Mouse (Mus musculus) lung, embryonic 15.5 days (tissue): ENCODE results near the gene Atp10a. TPM values are rescaled to one million over a fixed set of nuclear protein-coding genes. Genes with fewer than 3 reads are reported as not detected.

ENCODE experiments used
- ATAC-seq: fragments of 200-750 bp; cut with Nextera tagmentation; 2 replicates; pipeline ENCODE4 v1.8.0; 2017; ENCODE audit warnings: moderate number of reproducible peaks, borderline replicate concordance; ENCODE audit not compliant: low FRiP score, low TSS enrichment; ENCODE audit errors: extremely low read depth
- H3K27ac ChIP-seq: fragments of 300-500 bp; sonication (generic); 2 replicates; pipeline ENCODE4 v1.5.1; 2015; ENCODE audit warnings: moderate library complexity, mild to moderate bottlenecking, inconsistent platforms
- H3K27me3 ChIP-seq: fragments of 300-500 bp; sonication (generic); 2 replicates; pipeline ENCODE4 v1.6.1; 2015; ENCODE audit warnings: inconsistent platforms
- H3K36me3 ChIP-seq: fragments of 300-500 bp; sonication (generic); 2 replicates; pipeline ENCODE4 v1.6.1; 2015; ENCODE audit warnings: inconsistent platforms
- H3K4me1 ChIP-seq: fragments of 300-500 bp; sonication (generic); 2 replicates; pipeline ENCODE4 v1.6.1; 2015; ENCODE audit warnings: inconsistent platforms
- H3K4me2 ChIP-seq: fragments of 300-500 bp; sonication (generic); 2 replicates; pipeline ENCODE4 v1.6.1; 2015; ENCODE audit warnings: inconsistent platforms, mild to moderate bottlenecking, moderate library complexity
- H3K4me3 ChIP-seq: fragments of 300-500 bp; sonication (generic); 2 replicates; pipeline ENCODE4 v1.5.1; 2015; ENCODE audit warnings: mild to moderate bottlenecking, inconsistent platforms
- H3K9ac ChIP-seq: fragments of 300-500 bp; sonication (generic); 2 replicates; pipeline ENCODE4 v1.6.1; 2015; ENCODE audit warnings: inconsistent platforms
- H3K9me3 ChIP-seq: fragments of 300-500 bp; sonication (generic); 2 replicates; pipeline ENCODE4 v1.6.1; 2016; ENCODE audit warnings: inconsistent platforms
- whole genome bisulfite sequencing: fragments of 180-500 bp; shearing (Covaris S2); methylation state at CpG from one replicate; pipeline ENCODE4 v1.1.7; 2015; 5-methylcytosine and 5-hydroxymethylcytosine counted together
- polyA plus RNA-seq: library from polyadenylated mRNA; unstranded; fragments of >200 nt; fragmentation: Nextera tagmentation; extraction: Ambion mirVana; gene quantifications from 2 replicates; pipeline ENCODE4 v1.2.1, GENCODE M21; 2015

The Atp10a gene
- polyA plus RNA-seq, 1 experiment from 2014 or later: 4.2 TPM

- 45% methylated on average over 6 of the region's 6 CpGs for WGBS
- no peak overlapping the region for H3K27ac ChIP-seq
These were observed 111.3 kb downstream of the Atp10a start for GRCm38 (mm10) chr7:58767257-58767656.

GRCm38 (mm10) chr7:58768253-58768652, 112.3 kb downstream of the Atp10a start:
- no peak overlapping the region for H3K4me3 ChIP-seq
- WGBS: 78% methylated on average over 2 of the region's 2 CpGs
- no peaks in the 10 kb centered on the region for H3K4me1 ChIP-seq
- H3K9me3 ChIP-seq: no peaks in the 10 kb centered on the region
- no peak for ATAC-seq
- no peak overlapping the region for H3K4me2 ChIP-seq
- no peak overlapping the region for H3K9ac ChIP-seq
- no peaks in the 10 kb centered on the region for H3K36me3 ChIP-seq
- H3K27ac ChIP-seq: no peak overlapping the region
- H3K27me3 ChIP-seq: no peaks in the 10 kb centered on the region

More at GRCm38 (mm10) chr7:58767257-58767656, 111.3 kb downstream of the Atp10a start:
- Histone ChIP-seq H3K9ac (no peak overlapping the region), H3K36me3 (no peaks in the 10 kb centered on the region), H3K4me1 (no peaks in the 10 kb centered on the region), H3K9me3 (no peaks in the 10 kb centered on the region), H3K4me2 (no peak overlapping the region), H3K27me3 (no peaks in the 10 kb centered on the region), H3K4me3 (no peak overlapping the region)
- ATAC-seq: no peak

DNA sequence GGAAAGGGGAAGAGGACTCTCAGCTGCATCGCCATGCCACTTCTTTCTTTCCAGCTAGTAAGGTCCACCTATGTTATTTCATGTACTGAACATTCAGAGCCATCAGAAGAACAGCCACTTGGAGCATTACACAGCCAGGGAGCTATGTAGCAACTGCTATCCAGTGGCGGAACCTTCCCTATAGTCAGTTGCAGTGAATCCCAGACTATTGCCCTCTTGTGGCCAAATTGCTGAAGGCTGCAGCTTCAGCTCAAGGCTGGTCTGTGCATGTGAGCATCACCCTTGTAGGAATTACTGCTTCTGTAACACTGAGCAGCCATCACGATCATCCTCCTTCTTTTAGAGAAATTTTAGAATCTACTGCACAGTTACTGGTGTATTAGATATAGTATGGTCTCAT, 114.3 kb downstream of the Atp10a start:
- H3K36me3 ChIP-seq: no peaks in the 10 kb centered on the region
- WGBS: 69% methylated on average over 3 of the region's 3 CpGs

DNA sequence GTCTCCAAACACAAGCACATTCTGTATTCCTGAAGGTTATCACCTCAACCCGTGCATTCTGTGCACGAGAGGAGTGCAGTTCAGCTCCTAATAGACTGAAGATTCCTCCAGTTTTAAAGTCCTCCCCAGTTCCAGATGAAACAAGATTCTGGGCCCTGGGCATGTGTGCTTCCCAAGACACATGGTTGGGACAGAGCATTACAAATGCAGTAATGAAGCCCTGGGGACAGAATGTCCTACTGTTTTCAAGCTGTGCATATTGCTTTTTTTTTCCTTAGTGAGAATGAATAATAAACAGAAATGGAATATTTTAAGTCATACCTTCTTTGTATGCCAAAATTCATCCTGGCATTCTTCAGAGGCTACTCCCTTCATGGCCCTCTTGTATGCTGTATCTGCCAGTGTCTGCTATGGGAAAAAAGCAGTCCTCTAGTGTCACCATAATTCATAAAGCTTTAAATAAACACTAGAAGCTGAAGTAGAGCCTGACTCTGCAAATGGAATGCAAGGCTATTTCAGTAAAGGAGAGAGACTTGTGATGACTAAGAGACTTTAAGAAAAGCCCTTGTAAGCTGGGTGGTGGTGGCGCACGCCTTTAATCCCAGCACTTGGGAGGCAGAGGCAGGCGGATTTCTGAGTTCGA, 116.2 kb downstream of the Atp10a start:
- Histone ChIP-seq H3K27ac (0 out of 2 replicates have a peak overlapping the region, but pooled peaks have one; percentile 2), H3K4me2 (no peak overlapping the region), H3K36me3 (no peaks in the 10 kb centered on the region), H3K27me3 (no peaks in the 10 kb centered on the region), H3K4me1 (no peaks in the 10 kb centered on the region), H3K4me3 (no peak overlapping the region), H3K9ac (no peak overlapping the region), H3K9me3 (no peaks in the 10 kb centered on the region)
- ATAC-seq: peak; percentile 52; the same call in 1 of the 2 replicates
- WGBS: 73% methylated on average over 6 of the region's 6 CpGs

More for the DNA sequence above, 114.3 kb downstream of the Atp10a start:
- no peaks in the 10 kb centered on the region for H3K9me3 ChIP-seq
- H3K27me3 ChIP-seq: no peaks in the 10 kb centered on the region
- no peak overlapping the region for H3K27ac ChIP-seq
- no peak overlapping the region for H3K4me3 ChIP-seq
- H3K4me1 ChIP-seq: no peaks in the 10 kb centered on the region
- no peak overlapping the region for H3K4me2 ChIP-seq
- no peak for ATAC-seq
- no peak overlapping the region for H3K9ac ChIP-seq

DNA sequence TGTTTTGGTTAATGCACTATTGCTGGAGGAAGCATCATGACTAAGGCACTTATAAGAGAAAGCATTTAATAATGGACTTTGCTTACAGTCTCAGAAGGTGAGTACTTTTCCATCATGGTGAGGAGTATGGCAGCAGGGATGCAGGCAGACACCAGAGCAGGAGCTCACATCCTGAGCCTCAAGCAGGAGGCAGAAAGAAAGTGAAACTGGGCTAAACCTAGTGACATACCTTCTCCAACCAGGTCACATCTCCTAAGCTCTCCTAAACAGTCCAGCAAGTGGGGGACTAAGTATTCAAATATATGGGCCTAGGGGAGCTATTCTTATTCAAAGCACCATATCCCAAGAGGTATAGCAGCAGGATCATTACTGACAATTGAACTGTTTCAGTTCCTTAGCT, 123.2 kb downstream of the Atp10a start:
- Histone ChIP-seq H3K27me3 (no peaks in the 10 kb centered on the region), H3K36me3 (no peaks in the 10 kb centered on the region), H3K4me2 (no peak overlapping the region), H3K4me3 (no peak overlapping the region), H3K9me3 (no peaks in the 10 kb centered on the region), H3K27ac (no peak overlapping the region), H3K9ac (no peak overlapping the region), H3K4me1 (no peaks in the 10 kb centered on the region)
- ATAC-seq: no peak

DNA sequence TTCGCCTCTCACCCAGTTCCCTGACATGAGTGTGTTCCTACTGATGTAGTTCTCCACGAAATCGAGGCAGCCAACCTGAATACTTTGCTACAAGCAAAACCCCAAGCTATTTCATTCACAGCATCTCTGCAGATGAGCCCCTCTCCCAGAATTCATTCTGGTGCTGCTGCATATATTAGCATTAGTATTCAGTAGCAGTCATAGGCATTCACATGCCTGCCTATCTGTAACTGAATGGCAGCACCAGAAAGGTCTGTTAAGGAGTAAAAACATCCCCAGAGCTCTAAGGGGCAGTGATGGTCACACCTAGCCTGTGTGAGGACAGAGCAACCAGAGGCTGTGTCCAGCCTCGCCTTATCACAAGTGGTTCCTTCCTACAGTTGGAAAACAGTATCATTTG, 131.0 kb downstream of the Atp10a start:
- H3K9ac ChIP-seq: no peak overlapping the region
- no peak overlapping the region for H3K4me2 ChIP-seq
- H3K27ac ChIP-seq: no peak overlapping the region
- H3K27me3 ChIP-seq: no peaks in the 10 kb centered on the region
- no peak for ATAC-seq
- WGBS: 89% methylated on average over 4 of the region's 4 CpGs
- H3K4me3 ChIP-seq: no peak overlapping the region
- peaks cover 20% of the 10 kb centered on the region for H3K4me1 ChIP-seq
- H3K36me3 ChIP-seq: 0 out of 2 replicates have a peak, but pooled peaks cover 3% of the 10 kb centered on the region
- no peaks in the 10 kb centered on the region for H3K9me3 ChIP-seq

DNA sequence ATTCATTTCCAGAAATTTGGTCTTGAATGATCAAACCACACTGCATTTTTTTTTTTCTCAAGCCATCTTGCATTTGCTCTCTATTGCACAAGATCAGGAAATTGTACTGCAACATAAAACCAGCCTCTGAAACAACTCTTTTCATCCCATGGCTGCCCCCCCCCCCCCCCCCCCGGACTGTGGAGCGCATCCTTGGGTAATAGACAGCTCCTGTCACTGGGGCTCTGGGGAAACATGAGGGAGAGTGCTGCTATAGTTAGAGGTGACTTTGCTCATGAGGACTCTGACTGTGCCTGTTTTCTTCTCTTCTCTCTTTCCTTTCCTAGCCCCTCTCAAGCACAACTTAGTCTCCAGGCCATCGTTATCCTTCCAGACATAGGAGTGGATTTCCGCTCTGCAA, 131.6 kb downstream of the Atp10a start:
- no peaks in the 10 kb centered on the region for H3K9me3 ChIP-seq
- H3K36me3 ChIP-seq: 0 out of 2 replicates have a peak, but pooled peaks cover 3% of the 10 kb centered on the region
- 52% methylated on average over 3 of the region's 4 CpGs for whole genome bisulfite sequencing
- no peak overlapping the region for H3K4me2 ChIP-seq
- no peak overlapping the region for H3K4me3 ChIP-seq
- H3K9ac ChIP-seq: no peak overlapping the region
- ATAC-seq: peak; percentile 13; the same call in 1 of the 2 replicates
- no peaks in the 10 kb centered on the region for H3K27me3 ChIP-seq
- H3K27ac ChIP-seq: peak overlapping the region; percentile 33; the same call in 1 of the 2 replicates
- peaks cover 20% of the 10 kb centered on the region for H3K4me1 ChIP-seq

DNA sequence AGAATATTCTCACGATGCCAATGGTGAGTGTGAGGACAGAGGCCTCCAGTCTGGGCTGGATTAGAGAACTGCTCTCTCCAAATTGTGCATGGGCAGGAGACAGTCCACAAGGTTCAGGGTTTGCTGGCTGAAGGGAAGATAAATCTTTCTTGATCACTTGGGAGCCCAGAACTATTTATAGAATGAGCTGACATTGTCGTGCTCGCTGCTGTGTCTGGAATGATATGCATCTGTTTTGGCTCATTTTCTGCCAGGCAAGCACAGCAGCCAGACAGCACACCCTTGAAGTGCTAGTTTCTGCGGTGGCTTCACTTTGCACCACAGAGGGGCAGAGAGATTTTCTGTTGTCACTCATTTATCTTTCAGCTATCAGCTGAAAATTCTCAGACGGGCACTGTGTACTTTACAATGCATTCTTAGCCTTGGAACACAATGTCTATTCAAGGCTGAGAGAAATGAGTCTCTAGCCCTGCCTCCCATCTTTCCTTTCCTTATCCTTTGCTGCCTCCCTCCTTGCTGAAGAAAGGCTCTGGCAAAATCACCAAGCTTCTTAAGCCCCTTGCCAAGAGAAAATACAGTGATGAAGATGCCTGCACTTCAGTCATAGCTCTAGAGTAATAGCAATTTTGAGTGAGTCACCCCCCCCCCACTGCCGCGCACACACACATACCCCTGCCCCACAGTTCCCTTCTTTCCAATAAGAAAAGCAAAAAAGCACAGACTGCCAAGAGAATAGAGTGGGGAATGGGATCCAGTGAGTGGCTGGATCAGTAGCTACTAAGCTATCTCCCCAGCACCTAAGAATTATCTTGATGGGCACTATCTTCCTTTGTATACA, 132.7 kb downstream of the Atp10a start:
- peak; percentile 86; the same call in 1 of the 2 replicates for ATAC-seq
- H3K4me2 ChIP-seq: peak overlapping the region; percentile 7; the same call in 1 of the 2 replicates
- H3K4me1 ChIP-seq: peaks cover 20% of the 10 kb centered on the region
- no peak overlapping the region for H3K4me3 ChIP-seq
- H3K27ac ChIP-seq: 0 out of 2 replicates have a peak overlapping the region, but pooled peaks have one; percentile 8
- H3K36me3 ChIP-seq: 0 out of 2 replicates have a peak, but pooled peaks cover 3% of the 10 kb centered on the region
- 30% methylated on average over 7 of the region's 7 CpGs for WGBS
- H3K27me3 ChIP-seq: no peaks in the 10 kb centered on the region
- no peak overlapping the region for H3K9ac ChIP-seq
- H3K9me3 ChIP-seq: no peaks in the 10 kb centered on the region

DNA sequence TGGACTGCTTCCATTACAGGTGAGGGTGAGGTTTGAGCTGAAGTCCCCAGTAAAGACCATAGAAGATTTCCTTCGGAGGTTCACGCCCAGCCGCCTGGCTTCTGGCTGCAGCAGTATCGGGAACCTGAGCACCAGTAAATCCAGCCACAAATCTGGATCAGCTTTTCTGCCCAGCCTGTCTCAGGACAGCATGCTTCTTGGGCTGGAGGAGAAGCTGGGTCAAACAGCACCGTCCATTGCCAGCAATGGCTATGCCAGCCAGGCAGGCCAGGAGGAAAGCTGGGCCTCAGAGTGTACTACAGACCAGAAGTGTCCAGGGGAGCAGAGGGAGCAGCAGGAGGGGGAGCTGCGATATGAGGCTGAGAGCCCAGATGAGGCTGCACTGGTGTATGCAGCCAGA, 141.3 kb downstream of the Atp10a start:
- Histone ChIP-seq H3K4me2 (no peak overlapping the region), H3K9me3 (no peaks in the 10 kb centered on the region), H3K27me3 (no peaks in the 10 kb centered on the region), H3K9ac (no peak overlapping the region), H3K27ac (no peak overlapping the region), H3K4me1 (no peaks in the 10 kb centered on the region), H3K4me3 (no peak overlapping the region), H3K36me3 (no peaks in the 10 kb centered on the region)
- 92% methylated on average over 6 of the region's 6 CpGs for WGBS
- no peak for ATAC-seq

GRCm38 (mm10) chr7:58800916-58801315, 144.9 kb downstream of the Atp10a start:
- 66% methylated on average over 7 of the region's 7 CpGs for WGBS
- Histone ChIP-seq H3K9ac (no peak overlapping the region), H3K27ac (no peak overlapping the region)

DNA sequence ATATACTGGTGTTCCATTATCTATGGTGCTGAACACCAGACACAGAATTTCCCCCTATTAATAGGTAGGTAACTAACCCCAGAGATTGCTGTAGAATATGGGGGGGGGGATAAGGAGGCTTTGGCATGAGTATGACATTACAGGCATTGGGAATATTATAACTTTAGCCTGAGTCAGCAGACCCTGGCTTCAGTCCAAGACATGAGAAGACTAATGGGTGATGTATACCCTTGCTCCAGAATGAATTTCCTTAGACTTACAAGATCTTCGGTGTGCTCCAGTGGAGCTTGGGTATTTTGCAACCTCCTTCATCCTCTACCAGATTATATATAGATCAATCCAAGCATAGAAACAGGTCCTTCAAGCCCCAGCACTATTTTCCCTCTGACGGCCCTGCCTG, 145.8 kb downstream of the Atp10a start:
- no peaks in the 10 kb centered on the region for H3K36me3 ChIP-seq
- H3K4me3 ChIP-seq: no peak overlapping the region
- H3K27ac ChIP-seq: no peak overlapping the region
- H3K27me3 ChIP-seq: no peaks in the 10 kb centered on the region
- no peaks in the 10 kb centered on the region for H3K9me3 ChIP-seq
- no peaks in the 10 kb centered on the region for H3K4me1 ChIP-seq
- H3K4me2 ChIP-seq: no peak overlapping the region
- WGBS: 66% methylated on average over 2 of the region's 2 CpGs
- ATAC-seq: no peak
- H3K9ac ChIP-seq: no peak overlapping the region

More at GRCm38 (mm10) chr7:58800916-58801315, 144.9 kb downstream of the Atp10a start:
- Histone ChIP-seq H3K4me1 (no peaks in the 10 kb centered on the region), H3K4me2 (no peak overlapping the region), H3K4me3 (no peak overlapping the region), H3K36me3 (no peaks in the 10 kb centered on the region), H3K9me3 (no peaks in the 10 kb centered on the region), H3K27me3 (no peaks in the 10 kb centered on the region)
- ATAC-seq: no peak

DNA sequence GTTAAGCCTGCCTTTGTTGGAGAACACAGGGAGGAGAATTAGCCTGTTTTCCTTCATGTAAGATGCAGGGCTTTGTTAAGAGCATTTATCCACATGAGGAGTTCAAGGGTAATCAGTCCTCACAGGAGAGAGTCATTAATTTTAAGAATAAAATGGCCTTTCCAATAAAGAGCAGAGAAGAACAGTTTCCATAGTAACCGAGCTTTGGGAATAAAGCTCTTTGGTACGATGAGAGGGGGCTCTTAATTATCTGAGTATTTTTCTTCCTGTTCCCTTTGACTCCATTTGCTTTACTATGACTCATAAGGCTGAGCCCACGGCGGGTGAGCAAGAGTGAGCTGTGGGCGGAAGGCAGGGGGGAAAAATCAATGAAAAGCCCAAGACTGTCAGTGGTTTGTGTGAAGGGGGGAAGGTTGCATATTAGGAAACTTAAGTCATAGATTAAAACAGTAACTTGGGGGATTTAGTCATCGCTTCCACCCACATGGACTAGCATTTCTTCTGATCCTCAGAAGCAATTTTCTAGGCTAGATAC, 166.2 kb downstream of the Atp10a start:
- Histone ChIP-seq H3K9me3 (no peaks in the 10 kb centered on the region), H3K27me3 (no peaks in the 10 kb centered on the region), H3K4me1 (no peaks in the 10 kb centered on the region), H3K4me2 (no peak overlapping the region), H3K9ac (no peak overlapping the region), H3K27ac (no peak overlapping the region), H3K36me3 (no peaks in the 10 kb centered on the region), H3K4me3 (no peak overlapping the region)
- 52% methylated on average over 6 of the region's 6 CpGs for WGBS
- no peak for ATAC-seq
